Mouse (Mus musculus): ENCODE data around the gene Gm45618.

GRCm38 (mm10) chr7:142088886-142089285 lies 31.6 kb downstream of the Gm45618 start:
- no peak for TF ChIP-seq CTCF (IDR thresholded peaks at IDR 0.05 in 2 of 3, conservative IDR thresholded peaks at IDR 0.05 in 1 of 3; ENCODE audit: control insufficient read depth in 1 of 3, insufficient read depth in 1 of 3, low read depth in 2 of 3, low read length in 3 of 3, poor library complexity in 1 of 3, severe bottlenecking in 1 of 3)
- no peak for TF ChIP-seq POLR2A (IDR thresholded peaks at IDR 0.05; ENCODE audit: control insufficient read depth in 1 of 2, insufficient read depth in 1 of 2, low read depth in 1 of 2, low read length in 2 of 2, poor library complexity in 1 of 2)
- no peak for TF ChIP-seq TAL1 (IDR thresholded peaks at IDR 0.05; ENCODE audit: low read length)
- no peak for TF ChIP-seq EP300 (IDR thresholded peaks at IDR 0.05; ENCODE audit: low read depth in 1 of 2, low read length in 2 of 2)
- TF ChIP-seq USF1 (IDR thresholded peaks at IDR 0.05; ENCODE audit: low read depth, low read length): no peak
- TF ChIP-seq RAD21 (IDR thresholded peaks at IDR 0.05; ENCODE audit: low read depth, low read length): no peak
- TF ChIP-seq POLR2AphosphoS2 (IDR thresholded peaks at IDR 0.05; ENCODE audit: low read length): no peak
- TF ChIP-seq UBTF (IDR thresholded peaks at IDR 0.05; ENCODE audit: borderline replicate concordance, insufficient read depth, low read depth, low read length): no peak
- TF ChIP-seq POLR2AphosphoS5 (IDR thresholded peaks at IDR 0.05; ENCODE audit: borderline replicate concordance, low read depth, low read length): no peak
- TF ChIP-seq TBP (IDR thresholded peaks at IDR 0.05; ENCODE audit: low read depth, low read length): no peak
- TF ChIP-seq MAFK (IDR thresholded peaks at IDR 0.05; ENCODE audit: borderline replicate concordance, low read depth, low read length): no peak
- no peak for TF ChIP-seq NRF1 (IDR thresholded peaks at IDR 0.05; ENCODE audit: insufficient read depth, low read depth, low read length, poor library complexity, severe bottlenecking)
- peak; percentile 38 for TF ChIP-seq ETS1 (IDR thresholded peaks at IDR 0.05; ENCODE audit: low read depth, low read length)

Measured in MEL (cell line).